Mouse (Mus musculus): ENCODE results near the gene Mllt10. TPM values are rescaled to one million over a fixed set of nuclear protein-coding genes. Genes with fewer than 3 reads are reported as not detected.

Gene Mllt10
- polyA plus RNA-seq, 2 experiments: 33.4 to 52.7 TPM

GRCm38 (mm10) chr2:18063763-18064251 is 8.8 kb downstream of the Mllt10 start:
- H3K9me3 ChIP-seq (ENCODE audit: control insufficient read depth, low read length): no peaks in the 10 kb centered on the region
- H3K36me3 ChIP-seq (ENCODE audit: control insufficient read depth, insufficient read depth, low read length): peaks cover 13% of the 10 kb centered on the region
- H3K4me1 ChIP-seq (ENCODE audit: control insufficient read depth, insufficient read depth, low read length): peaks cover 4% of the 10 kb centered on the region
- peak overlapping the region; percentile 88 for H3K4me3 ChIP-seq (replicated peaks; ENCODE audit: low read length)
- WGBS: 0% methylated on average over 18 of the region's 18 CpGs
- DNase-seq (ENCODE audit: low spot score) (peak; percentile 70), ATAC-seq (ENCODE audit: low FRiP score, low read depth) (peak; percentile 30)
- no peaks in the 10 kb centered on the region for H3K27me3 ChIP-seq (ENCODE audit: control insufficient read depth, insufficient read depth, low read length)
- H3K4me2 ChIP-seq (replicated peaks; ENCODE audit: low read depth, low read length, severe bottlenecking): peak overlapping the region; percentile 58
- TF ChIP-seq POLR2A (IDR thresholded peaks at IDR 0.05; ENCODE audit: borderline replicate concordance, extremely low read depth, insufficient read depth, insufficient read length): no peak
- H3K9ac ChIP-seq (ENCODE audit: low read depth, low read length, severe bottlenecking): peak overlapping the region; percentile 99
- peak overlapping the region; percentile 99 for H3K27ac ChIP-seq (replicated peaks; ENCODE audit: low read depth, low read length)

GRCm38 (mm10) chr2:18064356-18064858 is 9.4 kb downstream of the Mllt10 start:
- Histone ChIP-seq H3K4me2 (replicated peaks; ENCODE audit: low read depth, low read length, severe bottlenecking) (peak overlapping the region; percentile 86), H3K27ac (replicated peaks; ENCODE audit: low read depth, low read length) (peak overlapping the region; percentile 99), H3K9ac (ENCODE audit: low read depth, low read length, severe bottlenecking) (peak overlapping the region; percentile 99), H3K4me3 (replicated peaks; ENCODE audit: low read length) (peak overlapping the region; percentile 88), H3K4me1 (ENCODE audit: control insufficient read depth, insufficient read depth, low read length) (peaks cover 4% of the 10 kb centered on the region), H3K36me3 (ENCODE audit: control insufficient read depth, insufficient read depth, low read length) (peaks cover 14% of the 10 kb centered on the region), H3K9me3 (ENCODE audit: control insufficient read depth, low read length) (no peaks in the 10 kb centered on the region), H3K27me3 (ENCODE audit: control insufficient read depth, insufficient read depth, low read length) (no peaks in the 10 kb centered on the region)
- ATAC-seq (ENCODE audit: low FRiP score, low read depth) (peak; percentile 95), DNase-seq (ENCODE audit: low spot score) (peak; percentile 94)
- under 1% methylated on average over 33 of the region's 58 CpGs for WGBS
- peak; percentile 80 for TF ChIP-seq POLR2A (IDR thresholded peaks at IDR 0.05; ENCODE audit: borderline replicate concordance, extremely low read depth, insufficient read depth, insufficient read length)

GRCm38 (mm10) chr2:18064941-18065707 is 10.1 kb downstream of the Mllt10 start:
- Histone ChIP-seq H3K9ac (ENCODE audit: low read depth, low read length, severe bottlenecking) (peak overlapping the region; percentile 99), H3K4me1 (ENCODE audit: control insufficient read depth, insufficient read depth, low read length) (peaks cover 4% of the 10 kb centered on the region), H3K4me3 (replicated peaks; ENCODE audit: low read length) (peak overlapping the region; percentile 88), H3K27me3 (ENCODE audit: control insufficient read depth, insufficient read depth, low read length) (no peaks in the 10 kb centered on the region), H3K27ac (replicated peaks; ENCODE audit: low read depth, low read length) (peak overlapping the region; percentile 99), H3K36me3 (ENCODE audit: control insufficient read depth, insufficient read depth, low read length) (peaks cover 16% of the 10 kb centered on the region), H3K4me2 (replicated peaks; ENCODE audit: low read depth, low read length, severe bottlenecking) (peak overlapping the region; percentile 86), H3K9me3 (ENCODE audit: control insufficient read depth, low read length) (no peaks in the 10 kb centered on the region)
- under 1% methylated on average over 52 of the region's 85 CpGs for WGBS
- ATAC-seq (ENCODE audit: low FRiP score, low read depth) (peak; percentile 38), DNase-seq (ENCODE audit: low spot score) (peak; percentile 62)
- no peak for TF ChIP-seq POLR2A (IDR thresholded peaks at IDR 0.05; ENCODE audit: borderline replicate concordance, extremely low read depth, insufficient read depth, insufficient read length)

- Histone ChIP-seq H3K27me3 (ENCODE audit: control insufficient read depth, insufficient read depth, low read length) (no peaks in the 10 kb centered on the region), H3K9ac (ENCODE audit: low read depth, low read length, severe bottlenecking) (peak overlapping the region; percentile 99), H3K4me1 (ENCODE audit: control insufficient read depth, insufficient read depth, low read length) (peaks cover 4% of the 10 kb centered on the region), H3K9me3 (ENCODE audit: control insufficient read depth, low read length) (no peaks in the 10 kb centered on the region), H3K27ac (replicated peaks; ENCODE audit: low read depth, low read length) (peak overlapping the region; percentile 73), H3K4me2 (replicated peaks; ENCODE audit: low read depth, low read length, severe bottlenecking) (peak overlapping the region; percentile 86), H3K36me3 (ENCODE audit: control insufficient read depth, insufficient read depth, low read length) (peaks cover 16% of the 10 kb centered on the region), H3K4me3 (replicated peaks; ENCODE audit: low read length) (peak overlapping the region; percentile 88)
- DNase-seq (ENCODE audit: low spot score) (no peak), ATAC-seq (ENCODE audit: low FRiP score, low read depth) (no peak)
- 11% methylated on average over 4 of the region's 6 CpGs for WGBS
- TF ChIP-seq POLR2A (IDR thresholded peaks at IDR 0.05; ENCODE audit: borderline replicate concordance, extremely low read depth, insufficient read depth, insufficient read length): no peak
Observed at GRCm38 (mm10) chr2:18065708-18066030, 10.6 kb downstream of the Mllt10 start.

GRCm38 (mm10) chr2:18066436-18066835 is 11.4 kb downstream of the Mllt10 start:
- DNase-seq (ENCODE audit: low spot score) (no peak), ATAC-seq (ENCODE audit: low FRiP score, low read depth) (no peak)
- H3K4me3 ChIP-seq (replicated peaks; ENCODE audit: low read length): no peak overlapping the region
- peak overlapping the region; percentile 86; the same call in 1 of the 2 replicates for H3K4me2 ChIP-seq (replicated peaks; ENCODE audit: low read depth, low read length, severe bottlenecking)
- H3K36me3 ChIP-seq (ENCODE audit: control insufficient read depth, insufficient read depth, low read length): peaks cover 21% of the 10 kb centered on the region
- H3K9me3 ChIP-seq (ENCODE audit: control insufficient read depth, low read length): no peaks in the 10 kb centered on the region
- no peak overlapping the region for H3K9ac ChIP-seq (ENCODE audit: low read depth, low read length, severe bottlenecking)
- TF ChIP-seq POLR2A (IDR thresholded peaks at IDR 0.05; ENCODE audit: borderline replicate concordance, extremely low read depth, insufficient read depth, insufficient read length): no peak
- peaks cover 4% of the 10 kb centered on the region for H3K4me1 ChIP-seq (ENCODE audit: control insufficient read depth, insufficient read depth, low read length)
- no peak overlapping the region for H3K27ac ChIP-seq (replicated peaks; ENCODE audit: low read depth, low read length)
- H3K27me3 ChIP-seq (ENCODE audit: control insufficient read depth, insufficient read depth, low read length): no peaks in the 10 kb centered on the region
